Mouse (Mus musculus) liver, embryonic 14.5 days (tissue): Measurements from ENCODE around the gene 1700013H16Rik.
"Not testable (repeated sequence)": the region's sequence is repeated elsewhere in the genome, so short reads cannot be mapped to it uniquely, and the experiment has no call there.

Experiments
- CTCF ChIP-seq: IDR thresholded peaks from 2 replicates; pipeline ENCODE4 v1.5.1; 2016; ENCODE audit warnings: antibody characterized with exemption, low read depth, control low read depth
- EP300 ChIP-seq: IDR thresholded peaks from 2 replicates; pipeline ENCODE4 v1.6.1; 2016; ENCODE audit warnings: antibody characterized with exemption, low read depth

DNA sequence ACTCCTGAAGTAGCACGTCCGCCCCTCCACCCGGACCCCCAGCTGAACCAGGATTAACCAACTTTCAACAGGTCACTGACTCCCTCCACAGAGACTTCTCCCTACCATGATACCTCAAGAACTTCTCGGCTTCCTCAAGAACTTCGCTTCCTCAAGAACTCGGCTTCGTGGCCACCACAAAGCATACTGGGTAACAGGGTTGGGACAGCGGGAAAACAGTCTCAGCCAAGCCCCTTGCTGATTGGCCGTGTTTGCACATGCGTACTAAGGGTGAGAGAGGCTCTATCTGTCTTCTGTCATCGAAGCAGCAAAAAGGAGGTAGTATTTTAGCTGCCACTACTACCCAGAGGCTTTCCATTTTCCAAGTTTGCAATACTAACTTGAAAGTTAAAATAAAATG, 39.9 kb upstream of the 1700013H16Rik start, which contains the start of gene Xlr:
- not testable (repeated sequence) for TF ChIP-seq CTCF, EP300
